Mouse (Mus musculus): Measurements from ENCODE around the gene Ddx4.

- TF ChIP-seq POLR2A (IDR thresholded peaks at IDR 0.05; ENCODE audit: insufficient read length, low read depth) (no peak), MAX (IDR thresholded peaks at IDR 0.05; ENCODE audit: low read depth) (no peak), TCF3 (IDR thresholded peaks at IDR 0.05; ENCODE audit: insufficient read length, low read depth) (no peak), USF1 (IDR thresholded peaks at IDR 0.05; ENCODE audit: low read depth) (no peak), CEBPB (IDR thresholded peaks at IDR 0.05; ENCODE audit: insufficient read depth, poor library complexity, severe bottlenecking) (no peak), SRF (IDR thresholded peaks at IDR 0.05; ENCODE audit: control insufficient read depth, insufficient read length, low read depth) (no peak), TCF12 (IDR thresholded peaks at IDR 0.05; ENCODE audit: insufficient read depth, poor library complexity, severe bottlenecking) (no peak), MYOD1 (IDR thresholded peaks at IDR 0.05; ENCODE audit: control insufficient read depth in 1 of 3, insufficient read length in 2 of 3, low read depth in 2 of 3) (no peak)
Measured at GRCm38 (mm10) chr13:112604411-112604810, 47.9 kb downstream of the Ddx4 start.

All from myocyte (in vitro differentiated cells).